Mouse (Mus musculus) myocyte (in vitro differentiated cells): ENCODE measurements around the gene Rims3.

Experiments used
- MYOG ChIP-seq, 3 experiments: IDR thresholded peaks; one replicate each; pipeline ENCODE4 v1.6.1; 2011; ENCODE audit warnings: control low read depth in 2 of 3, low read depth in 2 of 3, mild to moderate bottlenecking in 2 of 3; ENCODE audit not compliant: insufficient read length in 2 of 3, control insufficient read depth in 1 of 3, insufficient read depth in 1 of 3
- POLR2A ChIP-seq: IDR thresholded peaks from one replicate; pipeline ENCODE4 v1.6.1; 2011; ENCODE audit warnings: low read depth, mild to moderate bottlenecking, control low read depth, moderate library complexity; ENCODE audit not compliant: insufficient read length
- TCF12 ChIP-seq: IDR thresholded peaks from one replicate; pipeline ENCODE4 v1.6.1; 2011; ENCODE audit warnings: mild to moderate bottlenecking, control low read depth; ENCODE audit not compliant: poor library complexity, insufficient read depth, severe bottlenecking

GRCm38 (mm10) chr4:120850946-120851345 is 3.7 kb upstream of the Rims3 start:
- TF ChIP-seq MYOG (IDR thresholded peaks at IDR 0.05; ENCODE audit: control insufficient read depth in 1 of 3, insufficient read depth in 1 of 3, insufficient read length in 2 of 3, low read depth in 2 of 3) (no peak), TCF12 (no peak), POLR2A (no peak)
